Mouse (Mus musculus): ENCODE data around the gene Cyp4x1. TPM values are rescaled to one million over a fixed set of nuclear protein-coding genes. Genes with fewer than 3 reads are reported as not detected.
A peak's percentile ranks its signal among the peaks of the same experiment; 100 is the strongest.

The Cyp4x1 gene
- polyA plus RNA-seq, 1 experiment, result 7.4 TPM

GRCm38 (mm10) chr4:115088611-115089338, 45.3 kb downstream of the Cyp4x1 start, which contains the start of gene Pdzk1ip1:
TSS of gene Pdzk1ip1 (plus strand) at chr4:115088708.
- Histone ChIP-seq H3K4me1 (ENCODE audit: control insufficient read depth, insufficient read depth, low read length) (no peaks in the 10 kb centered on the region), H3K27me3 (ENCODE audit: control insufficient read depth, insufficient read depth, low read length) (no peaks in the 10 kb centered on the region; the same call in 1 of the 2 replicates), H3K27ac (ENCODE audit: insufficient read depth, low read length) (no peak within 1 kb of the TSS), H3K4me3 (replicated peaks; ENCODE audit: insufficient read depth, low read depth, low read length) (no peak within 1 kb of the TSS)
- DNase-seq, result no peak
- 24% methylated on average over 11 of the region's 11 CpGs for WGBS
- TF ChIP-seq POLR2A (IDR thresholded peaks at IDR 0.05; ENCODE audit: borderline replicate concordance, insufficient read depth, low read length), result no peak
- no peak for TF ChIP-seq CTCF (IDR thresholded peaks at IDR 0.05; ENCODE audit: borderline replicate concordance, insufficient read depth, low read depth, low read length)

DNA sequence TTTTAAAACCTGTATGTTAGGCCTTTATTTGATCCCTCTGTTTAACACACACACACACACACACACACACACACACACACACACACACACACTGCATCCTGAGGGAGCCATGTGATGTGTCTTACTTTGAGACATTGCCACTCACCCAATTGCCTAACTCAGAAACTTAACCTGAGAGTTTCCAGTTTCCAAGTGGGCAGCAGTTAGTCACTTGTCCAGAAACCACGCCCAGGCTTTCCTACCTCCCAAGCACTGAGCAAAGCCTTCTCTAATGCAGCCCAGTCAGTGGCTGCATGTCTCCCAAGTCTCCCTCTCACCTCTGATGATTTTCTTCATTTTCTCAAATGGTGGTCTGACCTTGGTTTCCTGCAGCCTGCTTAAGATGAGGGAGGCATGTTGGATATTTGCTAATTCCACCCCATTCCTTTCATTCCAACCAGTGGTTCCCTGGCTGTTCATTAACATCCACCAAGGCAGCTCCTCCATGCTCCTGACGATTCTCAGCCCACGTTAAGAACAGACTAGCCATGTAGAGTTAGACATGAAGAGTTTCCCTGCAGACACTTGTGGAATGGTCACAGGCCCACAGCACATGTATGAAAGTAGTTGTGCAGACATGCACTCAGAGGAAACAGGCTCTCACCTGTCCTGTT, 47.2 kb downstream of the Cyp4x1 start:
- 63% methylated on average over 3 of the region's 3 CpGs for WGBS
- TF ChIP-seq POLR2A (IDR thresholded peaks at IDR 0.05; ENCODE audit: borderline replicate concordance, insufficient read depth, low read length), result no peak
- TF ChIP-seq CTCF (IDR thresholded peaks at IDR 0.05; ENCODE audit: borderline replicate concordance, insufficient read depth, low read depth, low read length), result no peak
- H3K4me1 ChIP-seq (ENCODE audit: control insufficient read depth, insufficient read depth, low read length), result no peaks in the 10 kb centered on the region
- DNase-seq, result no peak
- H3K27me3 ChIP-seq (ENCODE audit: control insufficient read depth, insufficient read depth, low read length), result no peaks in the 10 kb centered on the region; the same call in 1 of the 2 replicates
- no peak overlapping the region for H3K27ac ChIP-seq (ENCODE audit: insufficient read depth, low read length)
- no peak overlapping the region for H3K4me3 ChIP-seq (replicated peaks; ENCODE audit: insufficient read depth, low read depth, low read length)

DNA sequence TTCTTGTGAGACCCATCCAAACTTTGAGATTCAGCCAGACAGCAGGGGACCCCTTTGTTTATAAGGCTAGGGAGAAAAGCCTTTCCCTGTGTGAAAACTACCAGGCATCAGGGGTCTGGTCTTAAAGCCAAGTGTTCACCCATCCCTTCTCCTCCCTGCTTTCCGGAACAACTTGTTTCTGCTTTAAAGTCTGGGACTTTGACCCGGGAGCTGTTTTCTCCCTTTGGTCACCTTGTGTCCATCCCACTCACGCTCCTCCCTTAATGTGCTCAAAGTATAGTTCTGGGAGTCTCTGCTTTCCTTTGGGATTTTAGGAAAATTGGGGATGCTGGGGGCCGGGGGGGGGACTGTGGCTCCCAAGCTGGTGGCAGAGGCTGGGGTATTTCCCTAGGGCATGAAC, 47.8 kb downstream of the Cyp4x1 start:
- no peaks in the 10 kb centered on the region for H3K4me1 ChIP-seq (ENCODE audit: control insufficient read depth, insufficient read depth, low read length)
- H3K4me3 ChIP-seq (replicated peaks; ENCODE audit: insufficient read depth, low read depth, low read length), result no peak overlapping the region
- no peak for TF ChIP-seq CTCF (IDR thresholded peaks at IDR 0.05; ENCODE audit: borderline replicate concordance, insufficient read depth, low read depth, low read length)
- no peak for TF ChIP-seq POLR2A (IDR thresholded peaks at IDR 0.05; ENCODE audit: borderline replicate concordance, insufficient read depth, low read length)
- H3K27me3 ChIP-seq (ENCODE audit: control insufficient read depth, insufficient read depth, low read length), result no peaks in the 10 kb centered on the region; the same call in 1 of the 2 replicates
- no peak overlapping the region for H3K27ac ChIP-seq (ENCODE audit: insufficient read depth, low read length)
- WGBS, result 60% methylated on average over 4 of the region's 4 CpGs
- no peak for DNase-seq

- peak; percentile 8 to 45 for DNase-seq
- H3K4me3 ChIP-seq (replicated peaks; ENCODE audit: insufficient read depth, low read depth, low read length), result no peak overlapping the region
- H3K4me1 ChIP-seq (ENCODE audit: control insufficient read depth, insufficient read depth, low read length), result no peaks in the 10 kb centered on the region
- H3K27ac ChIP-seq (ENCODE audit: insufficient read depth, low read length), result no peak overlapping the region
- no peaks in the 10 kb centered on the region; the same call in 1 of the 2 replicates for H3K27me3 ChIP-seq (ENCODE audit: control insufficient read depth, insufficient read depth, low read length)
- no peak for TF ChIP-seq POLR2A (IDR thresholded peaks at IDR 0.05; ENCODE audit: borderline replicate concordance, insufficient read depth, low read length)
- TF ChIP-seq CTCF (IDR thresholded peaks at IDR 0.05; ENCODE audit: borderline replicate concordance, insufficient read depth, low read depth, low read length), result peak; percentile 89
- WGBS, result 20% methylated on average over 6 of the region's 6 CpGs
Observed at GRCm38 (mm10) chr4:115085522-115086095, 48.5 kb downstream of the Cyp4x1 start.

DNA sequence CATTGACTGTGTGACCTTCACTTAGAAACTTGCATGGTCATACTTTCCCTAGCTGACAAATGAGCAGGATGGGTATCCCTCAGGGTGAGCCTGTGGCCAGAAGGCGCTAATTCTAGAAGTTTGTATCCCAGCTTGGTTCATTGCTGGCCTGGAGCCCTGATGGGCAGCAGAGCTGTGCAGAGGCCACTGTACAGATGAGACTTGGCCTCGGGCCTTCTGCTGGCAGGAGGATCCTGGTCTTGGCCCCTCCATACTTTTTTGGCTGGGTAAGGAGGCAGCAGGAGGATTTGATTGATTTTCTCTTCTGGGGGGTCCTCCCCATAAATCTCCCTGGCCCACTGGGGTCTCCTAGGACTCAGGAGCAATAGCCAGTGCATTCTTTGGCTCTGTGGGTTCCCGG, 51.0 kb downstream of the Cyp4x1 start:
- DNase-seq, result no peak
- Histone ChIP-seq H3K4me1 (ENCODE audit: control insufficient read depth, insufficient read depth, low read length) (no peaks in the 10 kb centered on the region), H3K27me3 (ENCODE audit: control insufficient read depth, insufficient read depth, low read length) (no peaks in the 10 kb centered on the region; the same call in 1 of the 2 replicates), H3K27ac (ENCODE audit: insufficient read depth, low read length) (no peak overlapping the region), H3K4me3 (replicated peaks; ENCODE audit: insufficient read depth, low read depth, low read length) (no peak overlapping the region)
- WGBS, result 14% methylated on average over 3 of the region's 3 CpGs
- no peak for TF ChIP-seq CTCF (IDR thresholded peaks at IDR 0.05; ENCODE audit: borderline replicate concordance, insufficient read depth, low read depth, low read length)
- TF ChIP-seq POLR2A (IDR thresholded peaks at IDR 0.05; ENCODE audit: borderline replicate concordance, insufficient read depth, low read length), result no peak

DNA sequence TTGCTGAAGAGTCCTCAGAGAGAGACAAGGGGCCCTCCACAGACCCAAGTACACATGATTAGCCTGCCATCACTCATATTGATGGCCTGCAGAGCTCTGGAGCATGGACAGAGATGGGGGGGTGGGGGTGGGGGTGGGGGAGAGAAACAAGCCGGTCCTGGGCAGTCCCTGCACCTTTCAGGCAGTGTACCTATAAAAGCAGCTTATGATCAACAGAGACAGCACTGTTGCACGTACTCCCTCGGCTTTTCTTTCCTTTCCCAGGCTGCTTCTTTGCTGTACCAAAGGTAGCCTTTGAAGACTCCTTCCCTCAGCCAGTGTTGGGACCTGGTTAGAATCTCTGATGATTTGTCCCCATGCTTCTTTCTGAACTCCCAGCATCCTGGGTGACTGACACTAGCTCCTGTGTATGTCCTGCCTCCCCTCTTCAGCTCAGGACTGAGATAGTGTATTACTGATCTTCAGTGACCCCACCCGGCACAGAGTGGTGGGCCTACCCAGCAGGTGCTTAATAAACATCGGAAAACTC, 54.2 kb downstream of the Cyp4x1 start:
- H3K4me1 ChIP-seq (ENCODE audit: control insufficient read depth, insufficient read depth, low read length), result no peaks in the 10 kb centered on the region
- WGBS, result 25% methylated on average over 5 of the region's 5 CpGs
- no peak overlapping the region for H3K27ac ChIP-seq (ENCODE audit: insufficient read depth, low read length)
- DNase-seq, result no peak
- H3K27me3 ChIP-seq (ENCODE audit: control insufficient read depth, insufficient read depth, low read length), result no peaks in the 10 kb centered on the region
- TF ChIP-seq POLR2A (IDR thresholded peaks at IDR 0.05; ENCODE audit: borderline replicate concordance, insufficient read depth, low read length), result no peak
- no peak for TF ChIP-seq CTCF (IDR thresholded peaks at IDR 0.05; ENCODE audit: borderline replicate concordance, insufficient read depth, low read depth, low read length)
- no peak overlapping the region for H3K4me3 ChIP-seq (replicated peaks; ENCODE audit: insufficient read depth, low read depth, low read length)

GRCm38 (mm10) chr4:115078892-115079820, 54.9 kb downstream of the Cyp4x1 start:
- H3K4me1 ChIP-seq (ENCODE audit: control insufficient read depth, insufficient read depth, low read length), result no peaks in the 10 kb centered on the region
- no peak overlapping the region for H3K27ac ChIP-seq (ENCODE audit: insufficient read depth, low read length)
- WGBS, result 26% methylated on average over 10 of the region's 10 CpGs
- TF ChIP-seq CTCF (IDR thresholded peaks at IDR 0.05; ENCODE audit: borderline replicate concordance, insufficient read depth, low read depth, low read length) (no peak), POLR2A (IDR thresholded peaks at IDR 0.05; ENCODE audit: borderline replicate concordance, insufficient read depth, low read length) (no peak)
- DNase-seq, result no peak
- H3K4me3 ChIP-seq (replicated peaks; ENCODE audit: insufficient read depth, low read depth, low read length), result no peak overlapping the region
- no peaks in the 10 kb centered on the region for H3K27me3 ChIP-seq (ENCODE audit: control insufficient read depth, insufficient read depth, low read length)
